Mouse (Mus musculus): ENCODE data around the gene Ntf3. TPM values are rescaled to one million over a fixed set of nuclear protein-coding genes. Genes with fewer than 3 reads are reported as not detected.

Gene Ntf3
- polyA plus RNA-seq, 1 experiment, result 7.9 TPM

DNA sequence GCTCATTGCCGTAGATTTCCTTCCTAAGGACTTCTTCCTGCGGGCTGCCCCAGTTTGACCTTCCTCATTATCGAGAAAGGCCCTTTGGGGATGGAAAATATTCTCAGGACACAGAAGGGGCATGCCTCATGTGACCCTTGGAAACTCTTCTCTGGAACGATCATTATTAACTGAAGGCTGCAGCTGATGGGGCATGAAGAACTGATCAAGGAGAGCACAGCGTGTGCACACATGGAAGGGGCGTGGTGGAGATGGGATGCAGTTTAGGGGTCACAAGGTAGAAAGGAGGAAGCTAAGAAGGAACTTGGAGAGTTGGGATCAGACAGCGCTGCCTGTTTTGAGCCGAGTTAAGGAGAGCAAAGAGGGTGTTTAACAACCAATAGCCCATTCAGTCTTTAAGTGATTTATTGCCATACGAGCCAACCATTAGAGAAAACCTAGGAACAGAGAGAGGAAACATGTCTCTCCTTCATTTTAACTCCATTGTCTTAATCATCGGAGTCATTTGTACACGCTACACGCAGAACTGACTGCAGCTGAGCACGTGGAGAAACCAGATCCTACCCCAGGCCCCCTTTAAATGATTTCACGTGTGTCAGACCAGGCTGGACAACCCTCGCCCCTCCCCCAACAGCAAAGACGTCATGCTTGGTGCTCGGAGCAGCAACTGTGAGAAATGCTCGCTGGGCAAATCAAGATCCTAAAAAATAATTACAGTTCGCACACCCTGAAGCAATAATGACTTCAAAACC lies 32.4 kb downstream of the Ntf3 start:
- no peaks in the 10 kb centered on the region for H3K27me3 ChIP-seq (ENCODE audit: control insufficient read depth, insufficient read depth, low read length)
- no peak overlapping the region for H3K4me3 ChIP-seq (replicated peaks; ENCODE audit: insufficient read depth, low read depth, low read length)
- no peak overlapping the region for H3K27ac ChIP-seq (ENCODE audit: insufficient read depth, low read length)
- peaks cover 3% of the 10 kb centered on the region; the same call in 1 of the 2 replicates for H3K4me1 ChIP-seq (ENCODE audit: control insufficient read depth, insufficient read depth, low read length)
- WGBS, result 77% methylated on average over 19 of the region's 19 CpGs
- no peak for DNase-seq
- TF ChIP-seq POLR2A (IDR thresholded peaks at IDR 0.05; ENCODE audit: borderline replicate concordance, insufficient read depth, low read length), result no peak
- TF ChIP-seq CTCF (IDR thresholded peaks at IDR 0.05; ENCODE audit: borderline replicate concordance, insufficient read depth, low read depth, low read length), result no peak

DNA sequence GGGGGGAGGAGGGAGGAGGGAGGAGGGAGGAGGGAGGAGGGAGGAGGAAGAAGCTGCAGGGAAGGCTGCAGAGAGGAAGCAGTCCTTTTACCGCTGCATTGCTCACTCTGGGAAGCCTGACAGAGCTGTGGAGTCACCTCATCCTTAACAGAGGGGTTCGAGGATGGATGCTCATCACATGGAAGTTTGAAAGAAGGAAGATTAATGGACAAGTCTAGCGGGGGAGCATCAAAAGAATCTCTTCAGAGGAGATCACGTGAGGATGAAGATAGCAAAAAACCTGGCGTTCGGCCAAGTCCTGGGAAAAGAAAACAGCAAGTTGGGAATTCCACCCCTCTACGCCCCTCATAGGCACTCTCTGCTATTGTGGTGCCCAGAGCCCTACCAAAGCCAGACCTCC lies 38.5 kb downstream of the Ntf3 start:
- TF ChIP-seq POLR2A (IDR thresholded peaks at IDR 0.05; ENCODE audit: borderline replicate concordance, insufficient read depth, low read length), result no peak
- no peak for TF ChIP-seq CTCF (IDR thresholded peaks at IDR 0.05; ENCODE audit: borderline replicate concordance, insufficient read depth, low read depth, low read length)
- no peak for DNase-seq
- H3K4me1 ChIP-seq (ENCODE audit: control insufficient read depth, insufficient read depth, low read length), result peaks cover 3% of the 10 kb centered on the region; the same call in 1 of the 2 replicates
- 56% methylated on average over 7 of the region's 7 CpGs for WGBS
- no peak overlapping the region for H3K27ac ChIP-seq (ENCODE audit: insufficient read depth, low read length)
- no peak overlapping the region for H3K4me3 ChIP-seq (replicated peaks; ENCODE audit: insufficient read depth, low read depth, low read length)
- no peaks in the 10 kb centered on the region; the same call in 1 of the 2 replicates for H3K27me3 ChIP-seq (ENCODE audit: control insufficient read depth, insufficient read depth, low read length)

DNA sequence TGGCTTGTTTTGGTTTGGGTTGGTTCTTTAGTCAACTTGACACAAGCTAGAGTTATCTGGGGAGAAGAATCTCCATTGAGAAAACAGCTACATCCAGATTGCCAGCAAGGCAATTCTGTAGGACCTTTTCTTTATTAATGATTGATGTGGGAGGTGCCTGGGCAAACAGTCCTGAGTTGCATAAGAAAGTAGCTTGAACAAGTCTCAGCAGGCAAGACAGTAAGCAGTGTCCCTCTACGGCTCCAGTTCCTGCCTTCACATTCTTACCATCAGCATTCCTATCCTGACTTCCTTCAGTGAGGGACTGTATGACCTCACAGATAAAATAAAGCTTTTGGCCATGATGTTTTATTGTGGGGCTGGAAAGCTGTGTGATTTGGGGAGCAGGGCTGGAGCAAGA lies 48.5 kb downstream of the Ntf3 start:
- H3K4me1 ChIP-seq (ENCODE audit: control insufficient read depth, insufficient read depth, low read length), result peaks cover 6% of the 10 kb centered on the region; the same call in 1 of the 2 replicates
- no peak overlapping the region for H3K4me3 ChIP-seq (replicated peaks; ENCODE audit: insufficient read depth, low read depth, low read length)
- H3K27me3 ChIP-seq (ENCODE audit: control insufficient read depth, insufficient read depth, low read length), result no peaks in the 10 kb centered on the region; the same call in 1 of the 2 replicates
- no peak overlapping the region for H3K27ac ChIP-seq (ENCODE audit: insufficient read depth, low read length)
- DNase-seq, result no peak
- TF ChIP-seq CTCF (IDR thresholded peaks at IDR 0.05; ENCODE audit: borderline replicate concordance, insufficient read depth, low read depth, low read length) (no peak), POLR2A (IDR thresholded peaks at IDR 0.05; ENCODE audit: borderline replicate concordance, insufficient read depth, low read length) (no peak)
- WGBS, result 92% methylated on average over 1 of the region's 1 CpGs

DNA sequence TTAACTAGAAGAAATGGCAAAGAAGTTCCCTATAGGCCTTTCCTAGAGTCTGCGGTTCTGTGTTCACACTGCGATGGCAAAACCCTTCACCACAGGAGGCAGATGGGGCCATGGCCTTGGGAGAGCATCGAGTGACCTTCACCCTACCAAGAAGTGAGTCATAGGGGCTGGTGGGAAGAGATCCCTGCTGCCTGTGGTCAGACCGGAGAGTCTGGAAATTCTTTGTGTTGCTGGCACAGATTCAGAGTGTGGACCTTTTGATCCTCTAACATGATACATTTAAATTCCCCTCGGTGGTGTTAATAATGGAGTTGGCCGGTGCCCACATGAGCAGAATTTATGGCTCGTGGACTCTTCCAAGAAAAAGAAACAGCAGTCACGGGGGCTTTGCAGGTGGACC lies 49.5 kb downstream of the Ntf3 start:
- no peak for TF ChIP-seq CTCF (IDR thresholded peaks at IDR 0.05; ENCODE audit: borderline replicate concordance, insufficient read depth, low read depth, low read length)
- TF ChIP-seq POLR2A (IDR thresholded peaks at IDR 0.05; ENCODE audit: borderline replicate concordance, insufficient read depth, low read length), result no peak

DNA sequence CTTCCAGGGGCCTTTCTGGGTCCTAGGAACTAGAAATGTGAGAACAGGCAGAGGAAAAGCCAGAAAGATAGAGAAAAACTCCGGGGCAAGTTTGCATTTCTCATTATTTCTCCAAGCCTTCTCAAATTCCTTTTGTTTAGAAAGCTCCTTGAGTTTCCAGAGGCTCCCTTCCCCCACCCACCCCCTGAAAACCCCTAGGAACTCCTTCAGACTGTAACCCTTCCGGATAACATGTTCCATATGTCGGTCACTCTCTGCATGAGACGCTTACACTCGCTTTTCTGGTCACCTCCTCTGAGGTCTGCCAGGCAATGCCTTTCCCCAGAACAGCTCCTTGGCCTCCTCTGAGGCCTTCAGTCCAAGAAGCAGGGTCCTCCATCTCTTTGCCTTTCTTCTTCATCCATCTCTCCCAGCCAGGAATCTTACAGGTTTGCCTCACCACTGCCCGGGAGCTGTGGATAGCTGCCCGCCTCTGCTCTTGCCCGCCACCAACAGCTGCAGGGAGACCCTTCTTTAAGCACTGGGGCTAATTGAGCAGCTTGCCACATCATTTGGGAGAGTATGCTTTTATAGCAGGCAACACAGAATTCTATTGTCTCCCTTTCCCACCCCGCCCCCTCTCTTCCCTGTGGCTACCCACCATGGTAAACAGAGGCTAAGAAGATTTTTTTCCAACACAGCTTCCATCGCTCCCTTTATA lies 51.6 kb downstream of the Ntf3 start:
- Histone ChIP-seq H3K27ac (ENCODE audit: insufficient read depth, low read length) (no peak overlapping the region), H3K4me1 (ENCODE audit: control insufficient read depth, insufficient read depth, low read length) (peaks cover 4% of the 10 kb centered on the region; the same call in 1 of the 2 replicates), H3K27me3 (ENCODE audit: control insufficient read depth, insufficient read depth, low read length) (no peaks in the 10 kb centered on the region; the same call in 1 of the 2 replicates), H3K4me3 (replicated peaks; ENCODE audit: insufficient read depth, low read depth, low read length) (no peak overlapping the region)
- no peak for TF ChIP-seq POLR2A (IDR thresholded peaks at IDR 0.05; ENCODE audit: borderline replicate concordance, insufficient read depth, low read length)
- no peak for TF ChIP-seq CTCF (IDR thresholded peaks at IDR 0.05; ENCODE audit: borderline replicate concordance, insufficient read depth, low read depth, low read length)
- DNase-seq, result no peak
- 71% methylated on average over 10 of the region's 10 CpGs for WGBS

More for the DNA sequence above, 49.5 kb downstream of the Ntf3 start:
- H3K4me3 ChIP-seq (replicated peaks; ENCODE audit: insufficient read depth, low read depth, low read length), result no peak overlapping the region
- no peaks in the 10 kb centered on the region; the same call in 1 of the 2 replicates for H3K27me3 ChIP-seq (ENCODE audit: control insufficient read depth, insufficient read depth, low read length)
- WGBS, result 65% methylated on average over 8 of the region's 8 CpGs
- no peak overlapping the region for H3K27ac ChIP-seq (ENCODE audit: insufficient read depth, low read length)
- no peak for DNase-seq
- peaks cover 6% of the 10 kb centered on the region; the same call in 1 of the 2 replicates for H3K4me1 ChIP-seq (ENCODE audit: control insufficient read depth, insufficient read depth, low read length)

DNA sequence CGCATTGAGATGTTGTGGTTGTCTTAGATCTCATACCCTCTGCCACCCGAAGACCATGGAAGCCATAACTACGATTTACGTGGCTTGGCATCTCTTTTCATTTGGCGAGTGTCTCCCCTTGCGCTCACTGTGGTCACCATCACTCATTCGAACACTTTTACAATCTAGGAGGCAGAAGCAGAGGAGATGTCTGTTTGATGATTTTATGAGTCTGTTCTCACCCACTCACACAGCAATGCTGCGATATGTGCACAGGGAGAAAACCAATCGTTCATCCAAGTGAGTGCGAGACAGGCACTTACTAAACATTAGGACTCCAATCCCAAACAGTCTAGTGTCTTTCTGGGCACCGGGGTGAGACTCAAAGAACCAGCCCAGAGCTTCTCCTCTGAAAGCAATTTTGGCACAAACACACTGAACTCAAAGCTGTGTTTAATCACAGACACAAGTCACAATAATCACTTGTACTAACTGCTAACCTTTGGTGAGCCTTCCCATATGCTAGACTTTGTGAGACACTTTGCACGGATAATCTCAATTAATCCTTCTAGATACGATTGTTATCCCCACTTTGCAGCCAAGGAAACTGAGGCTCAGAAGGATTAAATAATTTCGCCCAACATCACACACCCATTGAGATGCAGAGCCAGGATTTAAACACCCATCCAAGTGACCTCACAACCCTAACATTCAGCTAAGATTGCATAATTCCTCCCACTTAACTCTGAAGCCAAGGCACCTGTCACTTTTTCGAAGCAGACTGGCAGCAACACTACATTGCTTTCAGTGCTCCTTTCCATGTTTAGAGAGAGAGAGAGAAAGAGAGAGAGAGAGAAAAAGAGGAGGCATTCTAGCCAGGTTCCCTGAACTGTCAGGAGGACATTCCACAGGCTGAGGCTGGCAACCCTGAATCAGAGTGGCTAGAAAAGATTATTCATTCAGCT lies 55.5 kb downstream of the Ntf3 start:
- no peak for TF ChIP-seq CTCF (IDR thresholded peaks at IDR 0.05; ENCODE audit: borderline replicate concordance, insufficient read depth, low read depth, low read length)
- TF ChIP-seq POLR2A (IDR thresholded peaks at IDR 0.05; ENCODE audit: borderline replicate concordance, insufficient read depth, low read length), result no peak
- Histone ChIP-seq H3K27me3 (ENCODE audit: control insufficient read depth, insufficient read depth, low read length) (no peaks in the 10 kb centered on the region), H3K27ac (ENCODE audit: insufficient read depth, low read length) (no peak overlapping the region), H3K4me1 (ENCODE audit: control insufficient read depth, insufficient read depth, low read length) (peaks cover 13% of the 10 kb centered on the region), H3K4me3 (replicated peaks; ENCODE audit: insufficient read depth, low read depth, low read length) (no peak overlapping the region)
- peak in 1 of 2 experiments; percentile 26 for DNase-seq
- WGBS, result 85% methylated on average over 15 of the region's 15 CpGs

DNA sequence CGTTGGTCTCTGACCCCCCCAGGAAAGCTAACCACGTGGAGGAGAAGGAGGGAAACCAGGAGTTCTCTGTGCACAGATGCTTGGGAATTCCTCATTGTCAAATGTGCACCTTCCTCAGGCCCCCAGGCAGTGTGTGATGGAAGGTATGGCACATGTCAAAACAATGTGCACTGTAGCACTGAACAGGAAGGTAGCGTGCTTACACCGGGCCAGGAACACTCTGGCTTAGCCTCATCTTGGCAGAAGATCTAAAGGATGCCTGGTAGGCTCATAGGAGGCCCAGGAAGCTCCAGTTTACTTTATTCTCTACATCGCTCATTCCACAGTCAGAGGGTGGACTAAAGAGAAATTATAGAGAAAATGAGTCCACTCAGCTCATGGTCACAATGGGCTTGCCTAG lies 57.5 kb downstream of the Ntf3 start:
- peak; percentile 24 to 68 for DNase-seq
- Histone ChIP-seq H3K4me3 (replicated peaks; ENCODE audit: insufficient read depth, low read depth, low read length) (no peak overlapping the region), H3K27ac (ENCODE audit: insufficient read depth, low read length) (no peak overlapping the region), H3K4me1 (ENCODE audit: control insufficient read depth, insufficient read depth, low read length) (peaks cover 22% of the 10 kb centered on the region), H3K27me3 (ENCODE audit: control insufficient read depth, insufficient read depth, low read length) (no peaks in the 10 kb centered on the region)
- WGBS, result 12% methylated on average over 5 of the region's 5 CpGs
- TF ChIP-seq POLR2A (IDR thresholded peaks at IDR 0.05; ENCODE audit: borderline replicate concordance, insufficient read depth, low read length) (no peak), CTCF (IDR thresholded peaks at IDR 0.05; ENCODE audit: borderline replicate concordance, insufficient read depth, low read depth, low read length) (no peak)
